Mouse (Mus musculus) urinary bladder, postnatal 25 days (tissue): ENCODE data around the gene Celsr3.

Source experiments
- DNase-seq: peaks from one replicate; pipeline ENCODE4 v3.0.0; 2022; ENCODE audit warnings: low spot score

Gene Celsr3

GRCm38 (mm10) chr9:108825820-108826699 lies at the start of gene Celsr3:
TSS of gene Celsr3 (plus strand) at chr9:108826320.
- DNase-seq, result no peak

DNA sequence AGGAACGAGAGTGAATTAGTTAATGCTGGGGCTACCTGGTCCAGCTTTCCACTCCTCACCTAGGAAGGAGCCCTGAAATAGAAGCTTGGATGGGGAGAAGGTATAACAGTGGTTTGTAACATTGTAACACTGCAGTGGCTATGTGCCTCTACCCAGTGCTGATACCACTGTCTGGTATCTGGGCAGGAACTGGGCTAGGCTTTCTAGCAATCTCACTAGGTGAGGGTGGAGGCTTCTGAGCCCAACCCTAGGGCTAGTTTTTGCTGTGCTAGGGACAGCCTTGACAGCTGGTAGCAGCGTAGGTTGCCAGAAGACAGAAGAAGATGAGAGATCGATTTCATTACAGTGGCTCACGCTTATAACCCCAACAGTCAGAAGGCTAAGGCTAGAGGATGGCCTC lies 49.5 kb upstream of the Celsr3 start:
- no peak for DNase-seq

GRCm38 (mm10) chr9:108777276-108777675 lies 48.8 kb upstream of the Celsr3 start:
- DNase-seq, result no peak

DNA sequence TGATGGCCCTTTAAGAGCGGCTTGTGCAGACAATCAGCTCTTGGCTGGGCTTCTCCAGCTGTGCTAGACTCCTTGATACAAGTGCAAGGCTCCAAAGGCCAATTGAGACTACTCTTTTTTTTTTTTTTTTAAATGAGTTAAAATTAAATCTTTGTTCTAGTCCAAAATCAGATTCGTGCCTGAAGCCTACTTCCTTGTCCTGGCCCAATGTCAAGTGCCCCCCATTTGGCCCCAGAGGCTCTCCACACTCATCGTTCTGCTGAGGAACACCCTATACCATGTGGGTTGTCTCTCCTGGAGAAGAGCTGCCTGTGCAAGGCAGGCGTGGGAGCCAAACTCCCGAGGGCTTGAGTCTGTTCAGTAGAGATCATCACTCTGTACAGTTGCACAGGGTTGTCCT lies 45.2 kb upstream of the Celsr3 start:
- no peak for DNase-seq

GRCm38 (mm10) chr9:108781891-108782290 lies 44.2 kb upstream of the Celsr3 start:
- no peak for DNase-seq

DNA sequence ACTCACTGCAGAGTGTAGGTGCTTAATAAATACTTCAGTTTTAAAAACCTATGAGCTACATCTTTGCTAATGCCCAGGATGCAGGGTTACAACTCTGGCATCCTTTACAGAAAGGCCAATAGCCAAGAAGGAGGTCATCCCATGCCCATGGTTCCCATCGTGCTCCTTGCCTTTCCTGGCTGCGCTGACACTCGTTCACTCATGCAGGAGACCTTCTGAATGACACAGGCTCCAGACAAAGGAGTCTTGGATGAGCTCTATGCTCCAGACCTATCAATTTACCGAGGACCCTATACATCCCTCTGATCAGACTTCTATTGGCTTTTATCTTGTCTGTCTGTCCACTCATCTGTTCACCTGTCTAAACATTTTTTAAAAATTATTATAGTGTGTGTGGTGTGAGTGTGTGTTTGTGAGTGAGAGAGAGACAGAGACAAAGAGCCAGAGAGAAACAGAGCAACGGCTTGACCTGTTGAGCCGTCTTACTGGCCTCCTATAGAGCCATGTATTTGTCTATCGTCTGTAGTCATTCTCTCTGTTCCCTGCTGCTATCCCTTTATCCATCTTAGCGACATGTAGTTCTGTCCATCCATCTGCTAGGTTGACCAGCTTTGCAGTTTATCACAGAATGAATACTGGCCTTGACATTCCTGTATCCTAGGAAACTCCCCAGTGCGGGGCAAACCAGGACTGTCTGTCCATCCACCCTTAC lies 43.1 kb upstream of the Celsr3 start:
- DNase-seq, result no peak

DNA sequence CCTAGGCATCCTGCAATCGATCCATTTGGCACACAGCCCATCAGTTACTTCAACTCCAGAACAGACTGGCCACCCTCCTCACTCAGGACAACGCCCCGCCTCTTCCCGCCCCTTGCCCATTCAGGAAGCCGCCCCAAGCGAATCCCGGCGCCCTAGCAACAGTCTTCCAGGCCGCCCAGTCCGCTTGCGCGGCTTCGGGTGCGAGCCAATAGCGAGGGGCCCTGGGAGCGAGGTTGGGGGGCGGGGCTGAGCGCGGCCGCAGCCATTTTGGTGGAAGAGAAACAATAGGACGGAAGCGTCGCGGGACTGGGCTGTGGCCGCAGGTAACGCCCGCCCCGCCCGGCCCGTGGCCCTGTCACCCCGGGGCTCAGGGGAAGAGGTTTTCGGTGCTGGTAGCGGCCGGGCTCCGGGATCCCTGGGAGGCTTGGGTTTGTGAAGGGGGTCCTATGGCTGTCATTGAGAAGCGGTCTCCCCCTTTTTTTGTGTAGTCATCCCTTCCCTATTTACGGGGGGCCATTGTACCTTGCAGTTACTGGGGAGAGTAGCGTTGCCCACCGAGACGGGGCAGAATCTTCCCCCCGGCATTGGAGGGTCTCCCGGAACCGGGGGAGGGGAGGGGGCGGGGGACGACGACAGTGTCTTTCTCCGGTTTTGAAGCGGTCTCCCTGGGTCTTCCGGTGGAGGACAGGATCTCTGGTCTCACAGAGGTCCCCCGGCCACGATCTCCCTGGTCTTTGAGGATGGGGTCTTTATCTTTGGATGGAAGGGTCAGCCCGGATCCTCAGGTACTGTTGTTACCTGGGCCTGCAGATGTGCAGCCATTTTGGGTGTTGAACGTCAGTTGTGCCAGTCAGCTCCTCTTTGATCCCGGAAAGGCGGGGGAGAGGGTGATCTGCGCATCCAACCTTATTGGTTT lies 42.3 kb upstream of the Celsr3 start, which contains the start of gene Ip6k2:
TSS of gene Ip6k2 (plus strand) at position 249 of the 916 bp plus-strand sequence.
- DNase-seq, result peak; percentile 93

GRCm38 (mm10) chr9:108785416-108785815 lies 40.7 kb upstream of the Celsr3 start:
- no peak for DNase-seq

GRCm38 (mm10) chr9:108786494-108786893 lies 39.6 kb upstream of the Celsr3 start:
- DNase-seq, result no peak

GRCm38 (mm10) chr9:108787080-108787479 lies 39.0 kb upstream of the Celsr3 start:
- no peak for DNase-seq

GRCm38 (mm10) chr9:108788713-108789112 lies 37.4 kb upstream of the Celsr3 start:
- DNase-seq, result no peak

- DNase-seq, result no peak
Observed at GRCm38 (mm10) chr9:108792307-108792706, 33.8 kb upstream of the Celsr3 start.

GRCm38 (mm10) chr9:108792730-108793129 lies 33.4 kb upstream of the Celsr3 start:
- no peak for DNase-seq

DNA sequence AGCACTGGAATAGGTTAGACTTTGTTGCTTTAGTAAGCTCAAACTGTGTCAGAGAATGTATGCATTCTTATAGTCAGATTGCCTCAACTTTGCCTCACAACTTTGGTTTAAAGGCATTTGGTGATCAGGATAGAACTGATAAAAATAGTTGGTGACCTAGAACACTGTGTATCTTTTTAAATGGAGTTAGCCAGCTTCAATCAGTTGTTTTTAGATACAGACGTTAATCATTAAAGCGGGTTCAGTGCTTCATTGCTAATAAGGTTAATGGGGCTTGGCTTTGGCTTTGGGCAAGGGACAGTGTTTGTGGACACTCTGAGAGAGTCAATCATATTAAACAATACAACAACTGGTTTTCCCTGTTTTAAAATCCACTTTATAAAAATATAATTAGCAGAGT lies 30.8 kb upstream of the Celsr3 start:
- DNase-seq, result no peak

GRCm38 (mm10) chr9:108795762-108796161 lies 30.4 kb upstream of the Celsr3 start:
- DNase-seq, result peak; percentile 48

DNA sequence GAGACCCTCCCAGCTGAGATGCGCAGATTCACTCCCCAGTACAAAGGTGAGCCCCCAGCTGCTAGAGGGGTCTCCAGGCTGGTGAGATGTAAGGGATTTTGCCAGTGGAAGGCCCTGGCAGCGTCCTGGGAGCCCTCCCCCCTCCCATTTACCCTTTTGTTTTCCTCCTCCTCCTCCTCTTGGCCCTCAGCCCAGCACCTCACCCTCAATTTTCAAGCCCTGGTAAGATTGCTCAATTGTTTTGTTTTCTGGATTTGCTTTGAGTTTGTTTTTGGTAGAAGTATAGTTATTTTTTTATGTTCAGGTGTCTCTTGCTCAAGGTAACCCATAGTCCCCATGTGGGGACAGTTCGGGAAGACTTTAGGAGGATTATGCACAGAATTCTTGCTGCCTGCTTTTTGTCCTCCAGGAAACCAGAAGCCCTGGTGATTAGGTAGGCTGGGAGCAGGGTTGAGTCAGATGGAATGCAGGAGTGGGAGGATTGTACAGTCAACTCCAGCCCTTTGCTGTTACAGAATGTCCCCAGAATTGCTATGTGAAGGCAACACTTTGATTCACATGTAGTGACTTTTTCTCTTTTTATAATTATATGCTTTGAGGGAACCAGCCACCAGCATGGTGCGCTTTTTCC lies 29.7 kb upstream of the Celsr3 start:
- DNase-seq, result peak; percentile 29

DNA sequence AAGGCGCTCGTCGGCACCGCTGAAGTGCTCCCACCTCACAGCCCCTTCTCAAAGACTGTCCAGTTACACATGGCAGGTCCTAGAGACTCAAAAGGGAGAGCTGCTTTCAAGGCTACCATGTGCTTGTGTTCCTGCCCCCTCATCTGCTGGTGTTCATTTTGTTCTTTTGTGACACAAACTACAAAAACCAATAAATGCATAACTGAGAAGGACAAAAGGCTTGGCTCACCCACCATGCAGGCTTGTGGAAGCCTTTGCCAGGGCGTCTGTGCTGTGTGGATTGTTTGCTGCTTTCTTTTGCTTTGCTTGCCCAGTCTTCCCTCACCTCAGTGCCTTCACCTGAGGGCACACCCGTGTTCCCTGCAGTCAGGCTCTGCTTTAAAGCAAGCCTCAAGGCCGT lies 28.6 kb upstream of the Celsr3 start:
- no peak for DNase-seq

DNA sequence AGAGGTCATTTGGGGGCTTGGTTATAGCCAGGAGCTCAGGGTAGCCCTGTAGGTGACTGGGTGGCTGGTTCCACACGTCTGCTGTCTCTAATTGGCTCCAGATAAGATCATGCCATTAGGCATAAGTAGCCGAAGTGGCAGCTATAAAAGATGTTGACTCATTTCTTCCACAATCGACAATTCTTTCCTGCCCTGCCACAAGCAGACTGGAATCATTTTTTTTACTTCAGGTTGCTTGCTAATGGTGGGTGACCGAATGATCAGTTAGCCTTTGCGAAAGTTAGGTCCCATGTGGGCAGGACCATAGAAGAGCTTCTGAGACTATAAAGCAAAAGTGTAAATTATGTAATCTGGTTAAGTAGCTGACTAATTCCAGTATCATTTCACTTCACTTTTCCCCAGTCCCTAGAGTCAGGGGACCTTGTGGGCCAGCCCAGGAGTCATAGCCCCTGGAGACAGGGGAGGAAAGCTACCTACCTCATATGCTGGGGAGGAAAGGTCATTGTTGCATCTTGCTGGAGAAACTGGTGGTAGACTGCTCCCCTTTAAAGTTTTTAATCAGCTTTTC lies 27.5 kb upstream of the Celsr3 start:
- DNase-seq, result no peak

DNA sequence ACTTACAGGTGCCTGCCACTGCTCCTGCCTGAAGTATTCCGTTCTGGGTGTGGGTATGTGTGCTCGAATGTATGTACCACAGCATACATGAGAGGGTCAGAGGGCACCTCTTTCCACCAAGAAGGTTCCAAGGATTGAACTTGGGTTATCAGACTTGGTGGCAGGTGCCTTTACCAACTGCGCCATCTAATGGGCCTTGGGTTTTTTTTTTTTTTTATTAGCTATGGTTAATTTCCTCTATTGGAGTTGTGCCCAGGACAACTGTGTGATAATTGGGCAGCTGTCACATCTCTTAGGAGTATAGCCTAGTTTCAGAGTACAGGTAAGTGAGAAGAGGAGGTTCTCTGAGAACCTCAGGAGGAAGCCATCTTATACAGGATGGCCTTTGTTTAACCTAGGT lies 26.6 kb upstream of the Celsr3 start:
- DNase-seq, result no peak

GRCm38 (mm10) chr9:108805768-108806167 lies 20.4 kb upstream of the Celsr3 start:
- DNase-seq, result no peak

- DNase-seq, result no peak
Observed at GRCm38 (mm10) chr9:108806379-108806778, 19.7 kb upstream of the Celsr3 start.
